Mouse (Mus musculus): ENCODE results near the gene Dag1.

DNA sequence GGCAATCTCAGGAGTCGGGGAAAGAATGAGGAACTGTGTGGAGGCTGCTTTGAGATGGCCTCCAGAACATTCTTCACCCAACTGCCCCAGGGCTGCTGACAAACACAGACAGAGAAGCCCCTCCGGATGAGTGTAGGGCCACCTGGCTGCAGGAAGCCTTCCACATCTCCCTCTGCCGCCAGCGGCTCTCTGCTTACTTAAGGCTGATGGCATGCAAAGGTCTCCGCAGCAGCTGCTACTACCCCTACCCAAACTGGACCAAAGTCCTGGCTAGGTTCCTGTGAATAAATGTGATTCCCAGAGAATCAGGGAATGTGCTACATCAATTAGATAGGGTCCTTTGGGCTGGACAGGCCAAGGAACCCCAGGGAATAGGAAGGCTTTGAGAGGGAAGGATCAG lies 8.9 kb upstream of the Dag1 start:
- TF ChIP-seq POLR2A (IDR thresholded peaks at IDR 0.05; ENCODE audit: insufficient read depth, low read depth, low read length), result no peak
- TF ChIP-seq CTCF (IDR thresholded peaks at IDR 0.05), result no peak
